Mouse (Mus musculus) midbrain, embryonic 12.5 days (tissue): Measurements from ENCODE around the gene Gm20388. TPM values are rescaled to one million over a fixed set of nuclear protein-coding genes. Genes with fewer than 3 reads are reported as not detected.

Experiments used
- ATAC-seq: fragments of 200-750 bp; cut with Nextera tagmentation; 2 replicates; pipeline ENCODE4 v1.8.0; 2017; ENCODE audit warnings: low read depth, moderate TSS enrichment, moderate library complexity; ENCODE audit not compliant: low FRiP score
- H3K27ac ChIP-seq: fragments of 300-500 bp; sonication (generic); replicated peaks from 2 replicates; pipeline ENCODE4 v1.5.1; 2016; ENCODE audit warnings: mild to moderate bottlenecking
- H3K27me3 ChIP-seq: fragments of 300-500 bp; sonication (generic); 2 replicates; pipeline ENCODE4 v1.6.1; 2016; ENCODE audit warnings: mild to moderate bottlenecking
- H3K36me3 ChIP-seq: fragments of 300-500 bp; sonication (generic); 2 replicates; pipeline ENCODE4 v1.6.1; 2016
- H3K4me1 ChIP-seq: fragments of 300-500 bp; sonication (generic); 2 replicates; pipeline ENCODE4 v1.6.1; 2016
- H3K4me2 ChIP-seq: fragments of 300-500 bp; sonication (generic); replicated peaks from 2 replicates; pipeline ENCODE4 v1.6.1; 2016; ENCODE audit warnings: mild to moderate bottlenecking, moderate library complexity
- H3K4me3 ChIP-seq: fragments of 300-500 bp; sonication (generic); 2 replicates; pipeline ENCODE4 v1.5.1; 2016; ENCODE audit warnings: mild to moderate bottlenecking
- H3K9ac ChIP-seq: fragments of 300-500 bp; sonication (generic); replicated peaks from 2 replicates; pipeline ENCODE4 v1.6.1; 2016; ENCODE audit warnings: mild to moderate bottlenecking, moderate library complexity
- H3K9me3 ChIP-seq: fragments of 300-500 bp; sonication (generic); 2 replicates; pipeline ENCODE4 v1.6.1; 2016; ENCODE audit warnings: mild to moderate bottlenecking
- WGBS: fragments of 180-500 bp; shearing (Covaris S2); methylation state at CpG from one replicate; pipeline ENCODE4 v1.1.7; 2016; 5-methylcytosine and 5-hydroxymethylcytosine counted together
- polyA plus RNA-seq: library from polyadenylated mRNA; unstranded; fragments of >200 nt; fragmentation: Nextera tagmentation; extraction: Ambion mirVana; gene quantifications from 2 replicates; pipeline ENCODE4 v1.2.1, GENCODE M21; 2016

The Gm20388 gene
- polyA plus RNA-seq, 1 experiment from 2014 or later = not detected

DNA sequence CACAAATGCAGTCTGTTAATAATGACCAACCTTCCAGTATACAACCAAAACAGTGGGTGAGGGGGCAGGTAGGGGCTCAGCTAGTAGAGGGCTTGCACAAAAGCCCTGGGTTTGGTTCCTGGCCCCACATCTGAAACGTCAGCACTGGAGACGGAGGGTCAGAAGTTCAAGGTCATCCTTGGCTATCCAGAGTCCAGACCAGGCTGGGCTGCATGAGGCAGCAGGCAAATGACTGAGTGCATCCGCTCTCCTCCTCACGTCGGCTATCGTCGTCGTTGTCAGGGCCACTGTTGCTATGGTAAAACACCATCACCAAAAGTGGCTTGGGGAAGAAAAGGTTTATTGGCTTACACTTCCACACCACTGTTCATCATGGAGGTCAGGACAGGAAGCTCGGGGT lies 2503.7 kb downstream of the Gm20388 start:
- WGBS = 87% methylated on average over 9 of the region's 9 CpGs
- Histone ChIP-seq H3K9me3 (no peaks in the 10 kb centered on the region), H3K4me1 (no peaks in the 10 kb centered on the region), H3K4me3 (no peak overlapping the region), H3K27ac (no peak overlapping the region), H3K27me3 (no peaks in the 10 kb centered on the region), H3K4me2 (no peak overlapping the region), H3K9ac (no peak overlapping the region), H3K36me3 (peaks cover 98% of the 10 kb centered on the region)
- no peak for ATAC-seq

DNA sequence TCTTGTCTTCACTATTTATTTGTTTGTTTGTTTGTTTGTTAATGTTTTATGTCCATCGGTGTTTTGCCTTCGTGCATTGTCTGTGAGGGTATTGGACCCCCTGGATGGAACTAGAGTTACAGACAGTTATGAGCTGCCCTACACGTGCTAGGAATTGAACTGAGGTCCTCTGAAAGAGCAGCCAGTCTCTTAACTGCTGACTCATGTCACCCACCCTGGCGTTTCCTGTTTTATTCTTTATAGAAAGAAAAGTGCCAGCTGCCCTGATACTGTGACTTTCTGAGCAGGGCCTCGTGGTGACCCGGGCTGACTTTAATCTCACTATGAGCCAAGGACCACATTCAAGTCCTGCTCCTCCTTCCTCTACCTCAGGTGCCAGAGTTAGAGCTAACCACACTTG lies 2504.9 kb downstream of the Gm20388 start:
- no peaks in the 10 kb centered on the region for H3K27me3 ChIP-seq
- no peak overlapping the region for H3K9ac ChIP-seq
- 95% methylated on average over 6 of the region's 6 CpGs for WGBS
- H3K9me3 ChIP-seq = no peaks in the 10 kb centered on the region
- no peak overlapping the region for H3K4me2 ChIP-seq
- peaks cover 90% of the 10 kb centered on the region for H3K36me3 ChIP-seq
- no peaks in the 10 kb centered on the region for H3K4me1 ChIP-seq
- H3K27ac ChIP-seq = no peak overlapping the region
- no peak overlapping the region for H3K4me3 ChIP-seq
- ATAC-seq = no peak

DNA sequence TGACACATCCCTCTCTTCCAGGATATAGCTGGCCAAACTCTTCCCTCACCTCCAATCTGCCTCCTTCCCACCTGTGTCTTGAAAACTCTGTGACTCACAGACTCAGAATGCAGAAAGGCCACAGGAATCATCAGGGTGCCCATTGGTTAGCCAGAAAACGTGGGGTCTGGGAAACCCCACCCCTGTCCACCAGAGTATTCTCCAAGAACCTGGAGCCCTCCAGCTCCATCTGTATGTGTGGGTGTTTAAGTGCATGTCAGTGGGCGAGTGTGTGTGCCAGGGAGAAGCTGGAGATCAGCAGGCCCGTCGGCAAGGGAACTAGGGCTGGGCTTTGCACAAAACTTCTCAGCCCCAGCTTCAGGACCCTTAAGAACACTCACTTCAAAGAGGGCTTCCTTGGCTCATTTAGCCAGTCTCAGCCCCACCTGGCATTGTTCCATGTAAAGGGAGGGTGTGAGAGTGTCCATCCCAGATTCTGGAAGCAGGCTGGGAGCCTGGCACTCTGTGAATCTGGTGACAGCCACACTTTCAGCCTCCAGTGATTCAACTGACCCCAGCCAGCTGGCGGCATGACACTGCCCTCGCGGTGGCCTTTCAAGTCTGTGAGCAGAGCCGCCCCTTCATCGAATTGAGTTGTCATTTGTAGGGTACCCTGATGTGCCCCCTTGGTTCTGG lies 2509.4 kb downstream of the Gm20388 start:
- no peak for ATAC-seq
- no peaks in the 10 kb centered on the region for H3K4me1 ChIP-seq
- H3K9me3 ChIP-seq = no peaks in the 10 kb centered on the region
- H3K4me3 ChIP-seq = no peak overlapping the region
- WGBS = 76% methylated on average over 9 of the region's 9 CpGs
- no peak overlapping the region for H3K4me2 ChIP-seq
- H3K36me3 ChIP-seq = peaks cover 45% of the 10 kb centered on the region
- H3K9ac ChIP-seq = no peak overlapping the region
- H3K27me3 ChIP-seq = no peaks in the 10 kb centered on the region
- H3K27ac ChIP-seq = no peak overlapping the region

DNA sequence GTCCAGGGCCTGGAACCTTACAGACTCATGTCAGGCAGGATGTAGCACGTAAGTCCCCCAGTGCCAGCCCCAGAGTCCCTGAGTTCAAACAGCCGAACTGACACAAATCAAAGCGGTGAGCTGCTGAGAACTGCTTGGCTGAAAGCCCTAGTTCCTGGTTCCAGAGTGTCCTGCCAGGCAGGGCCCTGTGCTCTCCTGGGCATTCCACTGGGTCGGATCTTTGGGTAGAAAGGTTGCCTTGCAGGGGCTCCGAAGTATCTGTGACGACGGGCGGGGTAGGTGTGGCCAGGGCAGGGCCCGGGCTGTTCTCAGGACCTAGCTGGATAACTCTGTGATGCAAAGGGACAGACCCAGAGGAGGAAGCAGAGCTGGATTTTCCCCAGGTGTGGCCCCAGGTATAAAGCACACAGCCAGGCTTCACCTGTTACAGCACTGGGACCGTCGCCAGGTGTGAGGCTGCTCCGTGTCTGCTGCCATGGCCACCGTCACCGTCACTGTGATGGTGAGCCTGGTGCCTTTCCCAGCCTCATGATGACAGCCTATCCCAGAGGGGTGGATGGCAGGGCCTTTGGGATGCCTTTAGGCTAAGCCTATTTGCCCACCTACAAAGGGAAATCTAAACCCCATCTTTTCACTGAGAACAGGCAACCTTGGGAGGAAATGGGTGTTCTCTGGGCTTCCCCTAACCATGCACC lies 2510.9 kb downstream of the Gm20388 start, which contains the start of gene Il17c:
Il17c (plus strand) TSS at position 645 of the 695 bp plus-strand sequence.
- H3K9me3 ChIP-seq = no peaks in the 10 kb centered on the region
- no peaks in the 10 kb centered on the region for H3K4me1 ChIP-seq
- H3K9ac ChIP-seq = no peak within 1 kb of the TSS
- no peaks in the 10 kb centered on the region for H3K27me3 ChIP-seq
- no peak within 1 kb of the TSS for H3K4me3 ChIP-seq
- 86% methylated on average over 14 of the region's 14 CpGs for WGBS
- peaks cover 30% of the 10 kb centered on the region for H3K36me3 ChIP-seq
- no peak for ATAC-seq
- no peak within 1 kb of the TSS for H3K27ac ChIP-seq
- H3K4me2 ChIP-seq = no peak within 1 kb of the TSS

DNA sequence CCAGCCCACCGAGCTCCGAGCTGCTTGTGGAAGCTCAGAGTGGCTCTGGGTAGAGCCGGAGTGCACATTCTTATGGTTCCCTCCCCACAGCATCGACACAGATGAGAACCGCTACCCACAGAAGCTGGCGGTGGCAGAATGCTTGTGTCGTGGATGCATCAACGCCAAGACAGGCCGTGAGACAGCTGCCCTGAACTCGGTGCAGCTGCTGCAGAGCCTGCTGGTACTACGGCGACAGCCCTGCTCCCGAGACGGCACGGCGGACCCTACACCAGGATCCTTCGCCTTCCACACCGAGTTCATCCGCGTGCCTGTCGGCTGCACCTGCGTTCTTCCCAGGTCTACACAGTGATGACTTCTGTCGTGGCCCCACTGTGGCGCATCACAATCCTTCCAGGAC lies 2512.6 kb downstream of the Gm20388 start:
- H3K27me3 ChIP-seq = no peaks in the 10 kb centered on the region
- no peak overlapping the region for H3K27ac ChIP-seq
- H3K9ac ChIP-seq = no peak overlapping the region
- no peak for ATAC-seq
- no peaks in the 10 kb centered on the region for H3K4me1 ChIP-seq
- no peaks in the 10 kb centered on the region for H3K9me3 ChIP-seq
- 90% methylated on average over 24 of the region's 24 CpGs for WGBS
- H3K4me3 ChIP-seq = no peak overlapping the region
- peaks cover 15% of the 10 kb centered on the region for H3K36me3 ChIP-seq
- H3K4me2 ChIP-seq = no peak overlapping the region

DNA sequence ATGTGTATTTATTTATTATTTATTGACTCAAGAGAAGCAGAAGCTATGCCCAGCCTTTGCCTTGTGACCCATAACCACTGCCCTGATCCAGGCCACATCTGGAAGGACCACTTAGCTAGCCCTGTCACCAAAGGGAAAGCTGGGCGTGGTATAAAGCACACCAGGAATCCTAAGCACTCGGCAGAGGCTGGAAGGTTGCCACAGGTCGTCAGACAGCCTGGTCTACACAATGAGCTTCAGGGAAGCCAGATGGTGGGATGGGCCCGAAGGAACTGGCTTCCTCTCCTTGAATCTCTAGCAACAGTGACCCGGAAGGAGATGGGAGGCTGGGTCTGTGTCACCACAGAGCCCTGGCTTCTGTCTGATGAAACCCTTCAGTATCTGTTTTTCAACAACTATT lies 2513.0 kb downstream of the Gm20388 start:
- H3K27me3 ChIP-seq = no peaks in the 10 kb centered on the region
- WGBS = 75% methylated on average over 5 of the region's 5 CpGs
- no peak overlapping the region for H3K4me2 ChIP-seq
- no peak overlapping the region for H3K27ac ChIP-seq
- no peak overlapping the region for H3K4me3 ChIP-seq
- H3K9me3 ChIP-seq = no peaks in the 10 kb centered on the region
- peaks cover 10% of the 10 kb centered on the region for H3K36me3 ChIP-seq
- no peaks in the 10 kb centered on the region for H3K4me1 ChIP-seq
- ATAC-seq = no peak
- H3K9ac ChIP-seq = no peak overlapping the region

DNA sequence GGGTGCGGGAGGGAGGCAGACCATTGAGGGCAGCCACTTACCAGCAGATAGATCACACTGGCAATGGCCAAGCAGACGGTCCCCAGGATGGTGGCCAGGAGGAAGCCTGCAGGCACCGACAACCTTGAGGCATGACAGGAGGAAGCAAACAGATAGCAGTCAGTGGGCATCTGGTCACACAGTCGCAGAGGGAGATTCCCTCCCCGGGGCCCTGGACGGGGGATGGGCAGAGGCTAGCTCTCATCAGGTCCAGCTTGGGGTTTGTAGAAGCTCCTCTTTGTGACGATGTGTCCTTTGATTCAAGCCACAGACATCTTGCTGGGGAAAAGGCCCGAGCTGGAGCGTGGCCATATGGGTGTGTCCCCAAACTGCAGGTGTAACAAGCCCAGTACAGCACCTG lies 2515.5 kb downstream of the Gm20388 start:
- H3K4me1 ChIP-seq = no peaks in the 10 kb centered on the region

DNA sequence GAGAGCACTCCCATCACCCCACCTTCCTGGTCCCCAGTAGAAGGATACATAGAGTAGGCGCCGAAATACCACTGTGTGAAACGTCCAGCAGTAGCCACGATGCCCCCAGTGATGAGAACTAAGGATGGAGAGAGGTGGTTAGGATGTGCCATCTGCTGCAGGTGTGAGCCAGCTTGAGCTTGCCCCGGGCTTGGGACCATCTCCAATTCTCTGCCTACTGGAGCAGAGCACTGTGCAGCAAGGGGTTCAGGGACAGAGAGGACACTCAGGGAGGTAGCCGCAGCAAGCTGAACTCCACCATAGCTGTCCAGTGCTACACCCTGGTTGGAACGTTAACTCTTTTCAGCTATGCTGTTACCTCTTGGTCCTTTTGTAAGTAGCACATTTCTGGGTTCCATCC lies 2517.0 kb downstream of the Gm20388 start:
- Histone ChIP-seq H3K4me1 (peaks cover 10% of the 10 kb centered on the region), H3K4me2 (no peak overlapping the region), H3K27ac (no peak overlapping the region), H3K9me3 (no peaks in the 10 kb centered on the region), H3K36me3 (no peaks in the 10 kb centered on the region), H3K9ac (no peak overlapping the region), H3K27me3 (peaks cover 4% of the 10 kb centered on the region; the same call in 1 of the 2 replicates), H3K4me3 (no peak overlapping the region)
- WGBS = 94% methylated on average over 7 of the region's 7 CpGs
- no peak for ATAC-seq

More for the DNA sequence above, 2515.5 kb downstream of the Gm20388 start:
- no peaks in the 10 kb centered on the region for H3K9me3 ChIP-seq
- ATAC-seq = no peak
- 80% methylated on average over 9 of the region's 9 CpGs for WGBS
- no peak overlapping the region for H3K4me2 ChIP-seq
- H3K27ac ChIP-seq = no peak overlapping the region
- no peaks in the 10 kb centered on the region for H3K27me3 ChIP-seq
- no peak overlapping the region for H3K4me3 ChIP-seq
- no peaks in the 10 kb centered on the region for H3K36me3 ChIP-seq
- H3K9ac ChIP-seq = no peak overlapping the region

DNA sequence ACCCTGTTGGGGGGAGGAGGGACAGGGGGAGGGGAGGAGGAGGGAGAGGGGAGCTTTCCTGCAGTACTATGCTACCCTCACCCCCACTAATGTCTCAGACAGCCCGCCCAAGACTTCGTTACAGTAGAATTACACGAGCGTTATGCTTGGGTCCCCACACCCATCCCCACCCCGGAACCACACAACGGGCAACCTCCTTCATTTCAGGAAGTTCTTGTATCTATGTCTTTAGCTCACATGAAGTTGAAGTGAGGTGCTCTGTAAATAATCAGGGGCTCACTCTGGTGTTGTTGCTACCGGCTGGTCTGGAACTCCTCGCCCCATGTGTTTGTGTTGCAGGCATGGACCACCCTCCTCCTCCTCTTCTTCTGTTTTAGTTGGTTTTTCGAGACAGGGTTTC lies 2517.5 kb downstream of the Gm20388 start:
- H3K9me3 ChIP-seq = no peaks in the 10 kb centered on the region
- H3K4me3 ChIP-seq = no peak overlapping the region
- no peak overlapping the region for H3K9ac ChIP-seq
- no peak overlapping the region for H3K27ac ChIP-seq
- H3K4me1 ChIP-seq = peaks cover 16% of the 10 kb centered on the region
- peaks cover 9% of the 10 kb centered on the region; the same call in 1 of the 2 replicates for H3K27me3 ChIP-seq
- ATAC-seq = no peak
- H3K4me2 ChIP-seq = no peak overlapping the region
- H3K36me3 ChIP-seq = no peaks in the 10 kb centered on the region
- WGBS = 92% methylated on average over 9 of the region's 9 CpGs

DNA sequence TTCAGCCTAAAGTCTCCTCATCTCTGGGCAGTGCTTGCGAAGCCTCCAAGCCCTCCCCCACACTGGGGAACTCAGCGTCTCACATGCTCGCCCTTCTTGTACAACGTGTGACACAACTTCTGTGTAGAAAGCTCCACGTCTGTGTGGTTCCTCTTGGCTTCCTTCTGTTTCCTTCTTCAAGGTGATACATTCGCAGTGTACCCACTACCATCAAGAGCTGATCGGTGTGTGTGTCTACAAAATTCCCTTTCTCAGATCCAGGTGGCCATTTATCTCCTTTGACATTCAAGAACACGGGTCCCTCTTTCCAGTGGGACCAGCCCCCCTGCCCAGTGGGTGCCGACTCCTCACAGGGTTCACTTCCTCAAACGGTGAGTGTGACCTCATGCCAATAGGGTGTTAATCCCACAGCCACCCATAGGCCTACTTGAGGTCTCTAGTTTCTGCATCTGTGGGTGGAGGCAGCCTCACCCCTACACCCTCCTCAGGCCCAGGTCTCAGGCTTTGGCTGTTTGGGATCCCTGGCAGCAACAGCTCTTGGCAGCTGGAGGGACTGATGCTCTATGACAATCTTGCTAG lies 2519.5 kb downstream of the Gm20388 start:
- no peak for ATAC-seq

DNA sequence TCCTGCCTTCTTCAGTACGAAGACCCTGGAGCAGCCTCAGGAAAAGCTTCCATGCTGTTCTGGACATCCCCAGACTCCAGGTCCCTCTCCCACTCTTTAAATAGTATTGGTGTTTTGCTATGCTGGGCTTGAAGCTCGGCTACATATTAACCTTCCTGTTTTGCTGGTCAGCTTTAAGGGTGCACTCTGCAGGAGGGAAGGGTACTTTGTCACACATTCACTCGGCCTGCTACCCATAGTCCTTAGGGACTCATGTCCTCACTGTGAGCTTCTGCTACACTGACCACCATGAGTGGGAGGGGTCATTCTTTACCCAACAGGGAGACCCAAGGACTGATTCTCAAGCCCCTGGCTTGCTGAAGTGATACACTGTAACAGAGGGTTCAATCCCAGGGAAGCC lies 2520.0 kb downstream of the Gm20388 start:
- ATAC-seq = no peak
- Histone ChIP-seq H3K4me2 (no peak overlapping the region), H3K27me3 (peaks cover 9% of the 10 kb centered on the region), H3K27ac (no peak overlapping the region), H3K36me3 (peaks cover 20% of the 10 kb centered on the region), H3K4me1 (peaks cover 16% of the 10 kb centered on the region), H3K4me3 (no peak overlapping the region), H3K9ac (no peak overlapping the region), H3K9me3 (no peaks in the 10 kb centered on the region)
- WGBS = 86% methylated on average over 3 of the region's 3 CpGs

More for the DNA sequence above, 2519.5 kb downstream of the Gm20388 start:
- Histone ChIP-seq H3K4me2 (no peak overlapping the region), H3K27ac (no peak overlapping the region), H3K36me3 (peaks cover 15% of the 10 kb centered on the region), H3K9ac (no peak overlapping the region), H3K4me1 (peaks cover 16% of the 10 kb centered on the region), H3K4me3 (no peak overlapping the region), H3K9me3 (no peaks in the 10 kb centered on the region), H3K27me3 (peaks cover 9% of the 10 kb centered on the region)
- WGBS = 83% methylated on average over 10 of the region's 10 CpGs

DNA sequence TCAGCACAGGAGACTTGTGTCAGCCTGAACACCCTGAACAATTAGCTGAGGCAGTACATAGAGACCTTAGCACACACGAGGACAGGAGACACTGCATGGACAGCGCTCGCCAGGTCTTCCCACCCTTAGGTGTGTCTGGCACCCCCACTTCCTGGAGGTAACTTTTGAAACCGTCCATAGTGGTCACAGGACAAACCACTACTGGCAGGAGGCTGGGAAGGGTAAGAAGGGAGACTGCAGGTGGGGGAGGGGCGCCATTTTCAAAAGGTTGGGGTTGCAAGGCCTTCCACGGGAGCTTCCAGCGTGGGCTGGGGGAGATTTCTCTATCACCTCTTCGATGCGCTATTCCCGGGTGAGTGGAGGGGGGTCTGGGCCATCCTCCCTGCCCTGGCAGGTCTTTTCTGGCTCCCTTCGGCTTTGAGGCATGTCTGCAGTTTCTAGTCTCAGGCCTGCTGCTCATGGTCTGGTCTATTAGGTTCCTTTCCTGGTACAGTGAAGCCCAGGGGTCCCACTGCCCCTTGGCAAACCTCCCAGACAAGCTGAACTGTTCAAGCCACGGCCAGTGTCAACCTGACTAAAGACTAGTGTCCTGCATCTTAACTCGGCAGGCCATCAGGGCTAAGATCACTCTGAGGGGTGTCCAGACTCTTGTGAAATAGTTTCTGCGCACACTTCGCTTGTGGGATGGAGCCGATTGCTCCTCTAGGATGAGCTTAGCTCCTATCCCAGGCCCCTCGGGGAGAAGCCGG lies 2521.2 kb downstream of the Gm20388 start:
- peaks cover 9% of the 10 kb centered on the region for H3K27me3 ChIP-seq
- peak overlapping the region; percentile 60 for H3K9ac ChIP-seq
- H3K27ac ChIP-seq = no peak overlapping the region
- peak overlapping the region; percentile 65 for H3K4me2 ChIP-seq
- peaks cover 32% of the 10 kb centered on the region for H3K36me3 ChIP-seq
- peaks cover 16% of the 10 kb centered on the region for H3K4me1 ChIP-seq
- H3K4me3 ChIP-seq = peak overlapping the region; percentile 41
- no peak for ATAC-seq
- WGBS = 38% methylated on average over 18 of the region's 18 CpGs
- H3K9me3 ChIP-seq = no peaks in the 10 kb centered on the region
